Mouse (Mus musculus) megakaryocyte progenitor cell, adult 5-6 weeks (primary cell): ENCODE measurements at regions not wholly inside any gene's neighbourhood (a gene's known extent, or its start where the extent isn't known, plus 50 kb on each side); places are given as distances from the start of the nearest gene placed in this dataset.
A peak's percentile ranks its signal among the peaks of the same experiment; 100 is the strongest.

Source experiments
- ATAC-seq: replicated peaks from 2 replicates; pipeline ENCODE4 v1.8.0; 2016; ENCODE audit warnings: mild to moderate bottlenecking, moderate TSS enrichment, inconsistent platforms; ENCODE audit not compliant: poor library complexity

- ATAC-seq = no peak
Observed at GRCm38 (mm10) chr11:64652811-64653210, 216.4 kb upstream of the F930015N05Rik start.

DNA sequence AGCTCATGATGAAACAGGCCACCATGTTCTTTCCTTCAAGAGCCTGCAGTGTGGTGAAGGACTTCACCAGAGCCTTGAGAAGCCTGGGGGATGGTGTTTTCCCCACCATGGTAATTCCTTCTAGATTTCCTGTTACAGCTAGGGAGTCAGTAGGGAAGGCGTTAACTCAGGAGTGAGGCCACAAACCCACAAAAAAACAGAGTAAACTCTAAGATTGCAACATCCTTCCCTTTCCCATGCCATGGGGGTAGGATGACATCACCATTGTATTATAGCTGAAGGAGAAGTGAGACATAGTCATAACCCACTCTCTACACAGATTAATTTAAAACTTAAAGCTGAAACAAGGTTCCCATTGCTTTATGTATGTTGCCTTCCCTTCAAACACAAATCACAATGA, 218.7 kb upstream of the F930015N05Rik start:
- ATAC-seq = peak; percentile 99

- ATAC-seq = no peak
Observed at GRCm38 (mm10) chr11:64663166-64663565, 226.7 kb upstream of the F930015N05Rik start.

DNA sequence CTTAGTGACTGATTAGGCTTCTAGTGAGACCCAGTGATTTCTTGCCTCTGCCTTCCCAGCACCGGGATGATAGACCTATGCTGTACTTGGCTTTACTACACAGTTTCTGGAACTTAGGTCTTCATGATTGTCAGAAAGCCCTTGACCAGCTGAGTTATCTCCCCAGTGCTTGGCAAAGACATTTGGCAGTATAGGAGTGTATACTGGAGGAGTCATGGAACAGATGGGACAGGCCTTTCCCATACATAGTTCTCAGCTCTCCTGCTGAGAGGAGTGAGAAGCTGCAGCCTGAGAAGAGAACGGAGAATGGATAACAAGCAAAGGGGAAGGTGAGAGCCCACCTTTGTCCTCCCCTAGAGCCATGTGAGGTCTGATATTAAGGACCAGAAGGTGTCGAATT, 230.6 kb upstream of the F930015N05Rik start:
- ATAC-seq = no peak

DNA sequence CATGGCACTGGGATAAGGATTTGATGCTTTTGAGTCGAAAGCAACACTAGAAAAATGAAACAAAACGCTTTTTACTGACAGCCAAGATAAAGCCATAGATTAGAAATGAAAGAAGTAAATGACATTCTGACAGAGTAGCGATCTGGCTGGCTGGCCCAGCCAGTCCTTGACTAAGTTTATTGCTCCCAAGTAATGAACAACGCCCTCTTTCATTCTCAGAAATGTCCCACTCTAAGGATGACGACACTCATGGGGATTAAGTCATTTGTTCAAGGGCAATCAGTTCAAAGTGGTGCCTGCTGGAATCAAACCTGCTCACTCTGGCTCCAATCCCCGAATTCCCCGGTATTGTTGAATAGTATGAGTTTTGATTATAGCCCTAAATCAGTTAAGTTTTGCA, 231.1 kb upstream of the F930015N05Rik start:
- no peak for ATAC-seq

- no peak for ATAC-seq
Observed at GRCm38 (mm10) chr11:64671898-64672297, 235.4 kb upstream of the F930015N05Rik start.

DNA sequence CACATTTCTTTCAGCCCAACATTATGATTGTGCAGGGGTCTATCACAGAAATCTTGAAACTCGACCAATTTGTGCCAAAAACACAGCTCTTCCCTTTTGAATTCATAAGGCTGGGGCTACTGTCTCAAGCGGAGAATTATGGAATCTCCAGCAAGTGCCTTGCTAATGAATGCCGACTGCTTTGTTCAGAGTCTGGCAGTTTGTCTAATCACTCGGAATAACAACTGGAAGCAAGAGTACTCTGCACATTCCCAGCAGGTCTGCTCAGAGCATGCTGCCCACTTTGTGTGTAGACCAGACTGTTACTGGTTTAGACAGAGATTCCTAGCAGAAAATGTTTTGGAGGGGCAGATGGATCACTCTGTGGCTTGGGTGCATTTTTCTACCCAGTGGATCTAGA, 237.1 kb upstream of the F930015N05Rik start:
- no peak for ATAC-seq

DNA sequence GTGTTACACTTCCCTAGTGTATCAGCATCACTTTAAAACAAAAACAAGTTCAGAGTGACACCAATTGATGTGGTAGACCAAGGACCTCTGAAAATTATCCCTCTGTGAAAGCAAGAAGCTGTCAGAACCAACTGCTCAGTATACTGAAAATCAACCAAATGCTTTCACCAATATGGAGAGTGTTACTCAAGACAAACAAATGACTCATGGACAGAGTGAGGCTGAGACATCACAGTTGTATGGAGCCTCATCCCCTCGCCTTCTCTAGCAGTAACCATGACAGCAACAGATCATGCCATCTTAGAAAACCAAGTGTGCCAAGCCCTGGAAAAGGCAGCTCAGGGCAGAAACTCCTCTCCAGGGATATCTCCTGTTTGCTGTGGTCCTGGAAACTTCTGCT, 267.3 kb upstream of the F930015N05Rik start:
- ATAC-seq = no peak

- ATAC-seq = no peak
Observed at GRCm38 (mm10) chr11:64711801-64712200, 267.0 kb upstream of the Elac2 start.

GRCm38 (mm10) chr11:64715182-64715581, 263.7 kb upstream of the Elac2 start:
- no peak for ATAC-seq

- ATAC-seq = peak; percentile 99
Observed at GRCm38 (mm10) chr11:64718316-64719085, 260.3 kb upstream of the Elac2 start.

GRCm38 (mm10) chr11:64726249-64726648, 252.6 kb upstream of the Elac2 start:
- ATAC-seq = no peak

DNA sequence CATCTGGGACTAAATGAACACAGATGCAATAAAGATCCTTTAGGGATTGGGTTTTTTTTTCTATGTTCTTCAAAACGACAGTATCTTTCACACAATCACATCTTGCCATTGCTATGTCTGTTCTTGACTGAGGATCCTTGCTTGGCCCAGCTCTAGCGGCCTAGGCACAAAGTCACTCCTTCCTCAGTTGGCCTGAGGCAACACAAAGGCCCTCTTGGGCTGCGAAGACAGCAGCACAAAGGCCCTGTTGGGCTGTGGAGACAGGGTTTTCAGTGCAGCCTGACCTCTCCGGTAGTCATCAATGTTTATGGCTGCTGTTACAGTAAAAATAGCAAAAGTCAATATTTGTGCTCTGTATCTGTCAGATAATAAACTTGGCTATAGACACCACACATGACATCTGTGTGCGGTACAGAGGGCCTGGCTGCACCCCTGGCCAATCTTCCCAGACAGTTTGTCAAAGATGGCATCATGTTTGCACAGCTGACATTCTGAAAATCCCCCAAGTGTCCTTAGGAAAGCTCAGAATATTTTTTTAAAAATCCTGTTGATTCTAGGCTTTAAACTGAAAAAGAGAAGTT, 250.9 kb upstream of the Elac2 start:
- no peak for ATAC-seq

- ATAC-seq = no peak
Observed at GRCm38 (mm10) chr11:64738948-64739347, 239.9 kb upstream of the Elac2 start.

DNA sequence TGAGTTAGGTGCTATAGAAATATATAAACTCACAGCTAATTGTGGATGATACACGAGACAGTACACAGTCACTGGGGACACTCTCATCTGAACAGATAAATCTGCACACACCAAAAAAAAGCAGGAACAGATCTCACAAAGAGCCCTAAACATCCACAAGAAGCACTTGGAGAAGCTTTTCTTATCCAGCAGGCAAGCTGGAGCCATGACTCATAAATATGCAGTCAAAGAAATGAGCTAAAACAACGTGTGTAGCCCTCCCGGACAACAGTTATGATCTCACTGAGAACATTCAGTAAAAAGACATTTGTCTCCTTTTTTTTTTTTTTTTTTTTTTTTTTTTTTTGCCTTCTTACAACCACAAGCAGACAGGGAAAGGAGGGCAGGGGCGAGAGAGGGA, 235.1 kb upstream of the Elac2 start:
- no peak for ATAC-seq

GRCm38 (mm10) chr11:64746146-64746545, 232.7 kb upstream of the Elac2 start:
- no peak for ATAC-seq

GRCm38 (mm10) chr11:64749976-64750375, 228.9 kb upstream of the Elac2 start:
- no peak for ATAC-seq

DNA sequence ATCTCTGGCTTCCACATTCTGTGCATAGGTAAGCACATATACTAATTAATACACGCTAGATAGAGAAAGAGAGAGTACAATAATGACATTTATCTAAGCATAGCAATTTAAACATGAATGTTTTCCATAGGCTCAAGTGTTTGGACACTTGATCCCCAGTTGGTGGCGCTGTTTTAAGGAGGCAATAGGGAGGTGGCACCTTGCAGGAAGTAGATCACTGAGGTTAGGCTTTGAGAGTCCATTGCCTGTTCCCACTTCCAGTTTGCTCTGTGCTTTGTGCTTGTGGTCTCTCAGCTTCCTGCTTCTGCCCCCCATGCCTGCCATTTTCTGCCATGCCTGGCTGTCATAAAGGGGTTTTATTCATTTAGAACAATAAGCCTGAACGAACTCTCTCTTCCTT, 226.5 kb upstream of the Elac2 start:
- peak; percentile 83 for ATAC-seq

DNA sequence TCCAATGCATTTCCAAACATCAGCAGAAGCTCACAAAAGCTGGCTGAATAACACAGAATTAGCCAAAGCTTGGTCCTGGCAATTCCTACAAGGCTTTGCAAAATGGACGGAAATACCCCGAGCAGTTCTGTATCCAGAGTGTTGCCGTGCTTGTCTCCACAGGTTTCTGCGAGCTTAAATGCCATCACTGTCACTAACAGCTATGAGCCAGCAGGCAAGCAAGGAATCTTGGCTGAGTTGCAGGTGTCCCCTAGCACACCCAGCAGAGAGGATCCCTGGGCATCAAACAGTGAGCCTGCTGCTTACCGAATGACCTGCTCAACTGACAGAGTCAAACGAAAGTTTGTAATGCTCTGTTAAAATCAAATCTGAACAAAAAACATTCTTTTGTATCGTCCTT, 226.0 kb upstream of the Elac2 start:
- no peak for ATAC-seq

GRCm38 (mm10) chr11:64754076-64754475, 224.8 kb upstream of the Elac2 start:
- ATAC-seq = no peak

GRCm38 (mm10) chr11:64755563-64755962, 223.3 kb upstream of the Elac2 start:
- peak; percentile 85 for ATAC-seq

DNA sequence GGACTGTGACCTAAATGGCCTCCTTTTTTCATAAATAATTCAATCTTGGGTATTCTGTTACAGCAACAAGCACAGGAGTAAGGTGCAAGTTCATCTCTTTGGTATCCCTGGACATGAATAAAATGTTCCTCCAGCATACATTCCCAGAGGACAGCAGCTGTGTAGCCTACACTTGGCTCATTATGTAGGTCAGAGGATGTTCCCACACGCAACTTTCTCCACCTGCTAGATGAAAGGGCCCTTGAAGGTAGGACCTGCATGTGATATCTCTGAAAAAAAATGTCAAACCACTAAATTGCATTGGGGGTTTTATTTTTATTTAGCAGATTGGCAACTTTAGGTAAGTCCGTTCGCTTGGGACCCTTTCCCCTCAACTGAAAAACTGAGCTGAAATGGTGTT, 218.2 kb upstream of the Elac2 start:
- no peak for ATAC-seq

- no peak for ATAC-seq
Observed at GRCm38 (mm10) chr11:64762755-64763154, 216.1 kb upstream of the Elac2 start.
